Mouse (Mus musculus): ENCODE results near the gene Aspg.

- TF ChIP-seq POLR2AphosphoS5 (IDR thresholded peaks at IDR 0.05; ENCODE audit: insufficient replicate concordance, low read depth, low read length) (no peak), CTCF (IDR thresholded peaks at IDR 0.05; ENCODE audit: low read depth, low read length) (no peak), GATA1 (IDR thresholded peaks at IDR 0.05; ENCODE audit: borderline replicate concordance, low read length) (no peak)
Measured at GRCm38 (mm10) chr12:112140231-112140630, 33.8 kb downstream of the Aspg start.
